Mouse (Mus musculus): ENCODE data around the gene Serpina3a.

- TF ChIP-seq CTCF (conservative IDR thresholded peaks at IDR 0.05; ENCODE audit: low read length) = no peak
- TF ChIP-seq POU5F1 (IDR thresholded peaks at IDR 0.05; ENCODE audit: borderline replicate concordance, low read length) = no peak
Measured at GRCm38 (mm10) chr12:104143286-104143685, 30.8 kb downstream of the Serpina3a start.
